Mouse (Mus musculus) heart, postnatal 14 days (tissue): ENCODE measurements around the gene Adcy1. TPM values are rescaled to one million over a fixed set of nuclear protein-coding genes. Genes with fewer than 3 reads are reported as not detected.

Source experiments
- DNase-seq, 2 experiments: peaks; one replicate each; pipeline ENCODE4 v3.0.0; 2021 to 2022
- intact Hi-C: fragments of 180-260 bp; cut with DNase I; formaldehyde crosslinking; loops from one replicate; pipeline ENCODE4 v1.15.1; 2025
- total RNA-seq, 2 experiments: library from RNA; stranded (reverse); gene quantifications; 2 replicates each; pipeline ENCODE4 v1.2.3; 2021

Adcy1 gene
- total RNA-seq, 2 experiments from 2014 or later = 1.0 to 1.7 TPM

GRCm38 (mm10) chr11:7067263-7067662 is 4.0 kb downstream of the Adcy1 start:
- no peak for DNase-seq
- intact Hi-C loops = no loop called here

- no peak for DNase-seq
- intact Hi-C loops = no loop called here
Observed at GRCm38 (mm10) chr11:7068479-7069235, 5.4 kb downstream of the Adcy1 start.

- intact Hi-C loops = no loop called here
- DNase-seq = no peak
Observed at GRCm38 (mm10) chr11:7069762-7070161, 6.5 kb downstream of the Adcy1 start.

DNA sequence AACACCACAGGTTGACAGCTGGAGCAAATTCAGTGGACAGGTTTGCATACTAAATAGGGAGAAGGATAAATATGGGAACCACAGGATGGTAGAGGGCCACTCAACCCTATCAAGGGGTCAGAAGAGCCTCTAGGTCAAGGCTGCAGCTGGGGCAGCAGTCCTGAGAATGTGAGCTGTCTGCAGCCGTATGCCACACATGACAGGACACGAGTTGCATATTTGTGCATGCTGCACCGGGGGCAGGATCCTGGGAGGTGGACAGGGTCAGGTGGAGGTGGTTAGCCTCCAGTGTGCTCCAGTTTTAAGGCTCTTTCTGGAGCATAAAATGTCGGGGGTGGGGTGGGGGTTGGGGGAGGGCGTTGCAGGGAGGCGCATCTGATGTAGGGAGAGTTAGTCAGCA is 8.3 kb downstream of the Adcy1 start:
- DNase-seq = no peak
- intact Hi-C loops = no loop called here

- no peak for DNase-seq
- intact Hi-C loops = no loop called here
Observed at GRCm38 (mm10) chr11:7073556-7073955, 10.3 kb downstream of the Adcy1 start.

GRCm38 (mm10) chr11:7076510-7076909 is 13.2 kb downstream of the Adcy1 start:
- intact Hi-C loops = no loop called here
- no peak for DNase-seq

GRCm38 (mm10) chr11:7081893-7082292 is 18.6 kb downstream of the Adcy1 start:
- intact Hi-C loops = no loop called here
- DNase-seq = no peak

DNA sequence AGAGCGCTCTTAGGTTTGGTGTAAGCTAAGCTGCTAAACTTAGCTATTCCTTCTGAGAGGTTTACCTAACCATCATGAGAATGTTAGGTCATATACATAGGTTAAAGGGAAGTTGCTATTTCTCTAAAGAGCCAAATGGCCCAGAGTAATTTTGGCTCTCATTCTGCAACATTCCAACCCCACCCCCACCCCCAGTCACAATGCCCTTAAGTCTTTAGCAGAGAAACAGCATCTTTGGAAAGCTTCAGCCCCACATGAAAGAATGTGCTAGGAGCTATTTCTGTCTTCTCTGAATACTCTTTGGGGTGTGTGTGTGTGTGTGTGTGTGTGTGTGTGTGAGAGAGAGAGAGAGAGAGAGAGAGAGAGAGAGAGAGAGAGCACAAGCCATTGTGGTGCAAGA is 20.6 kb downstream of the Adcy1 start:
- no peak for DNase-seq
- intact Hi-C loops = no loop called here

GRCm38 (mm10) chr11:7085184-7085583 is 21.9 kb downstream of the Adcy1 start:
- no peak for DNase-seq
- intact Hi-C loops = no loop called here

- DNase-seq = no peak
- intact Hi-C loops = no loop called here
Observed at GRCm38 (mm10) chr11:7091120-7091519, 27.8 kb downstream of the Adcy1 start.

GRCm38 (mm10) chr11:7094844-7095243 is 31.6 kb downstream of the Adcy1 start:
- no peak for DNase-seq
- intact Hi-C loops = no loop called here

DNA sequence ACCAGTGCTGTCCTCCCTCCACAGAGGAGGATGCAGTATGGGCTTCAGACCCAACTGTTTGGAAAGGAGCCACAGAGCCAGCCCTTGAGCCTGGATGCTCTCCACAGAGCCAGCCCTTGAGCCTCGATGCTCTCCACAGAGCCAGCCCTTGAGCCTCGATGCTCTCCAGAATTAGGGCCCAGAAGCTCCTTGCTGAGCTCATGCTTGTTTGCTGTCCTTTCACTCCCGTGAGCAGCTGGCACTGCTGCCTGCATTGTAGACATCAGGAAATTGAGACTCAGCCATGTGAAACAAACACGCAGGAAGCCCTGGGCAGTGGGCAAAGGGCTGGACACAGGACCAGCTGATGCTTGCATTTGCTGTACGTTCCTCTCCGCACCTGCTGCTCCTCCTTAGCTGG is 38.4 kb downstream of the Adcy1 start:
- no peak for DNase-seq
- intact Hi-C loops = no loop called here

GRCm38 (mm10) chr11:7102256-7103194 is 39.2 kb downstream of the Adcy1 start:
- intact Hi-C loops = no loop called here
- DNase-seq = no peak

GRCm38 (mm10) chr11:7105337-7105736 is 42.0 kb downstream of the Adcy1 start:
- no peak for DNase-seq
- intact Hi-C loops = no loop called here

DNA sequence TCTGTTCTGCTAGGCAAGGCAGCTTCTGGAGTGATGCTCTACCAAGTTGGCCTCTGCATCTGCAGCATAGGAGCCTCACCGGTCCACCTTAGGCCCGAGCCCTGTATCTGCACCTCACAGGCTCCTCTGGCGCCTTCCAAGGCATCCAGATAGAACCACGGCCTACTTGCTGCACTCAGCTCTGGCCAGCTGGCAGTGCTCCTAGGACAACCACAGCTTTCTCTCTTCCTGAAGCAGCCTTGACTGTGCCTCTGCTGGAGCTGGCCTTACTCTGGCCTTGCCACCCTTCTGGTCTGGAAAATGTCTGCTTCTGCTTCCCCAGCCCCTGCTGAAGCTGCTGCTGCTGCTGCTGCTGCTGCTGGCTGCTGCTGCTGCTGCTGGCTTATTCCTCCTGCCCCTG is 45.8 kb downstream of the Adcy1 start:
- peak in 1 of 2 experiments; percentile 6 for DNase-seq
- intact Hi-C loops = no loop called here

GRCm38 (mm10) chr11:7113046-7113445 is 49.8 kb downstream of the Adcy1 start:
- DNase-seq = no peak
- intact Hi-C loops = no loop called here

GRCm38 (mm10) chr11:7113687-7114086 is 50.4 kb downstream of the Adcy1 start:
- DNase-seq = peak; percentile 17 to 43
- intact Hi-C loops = no loop called here

DNA sequence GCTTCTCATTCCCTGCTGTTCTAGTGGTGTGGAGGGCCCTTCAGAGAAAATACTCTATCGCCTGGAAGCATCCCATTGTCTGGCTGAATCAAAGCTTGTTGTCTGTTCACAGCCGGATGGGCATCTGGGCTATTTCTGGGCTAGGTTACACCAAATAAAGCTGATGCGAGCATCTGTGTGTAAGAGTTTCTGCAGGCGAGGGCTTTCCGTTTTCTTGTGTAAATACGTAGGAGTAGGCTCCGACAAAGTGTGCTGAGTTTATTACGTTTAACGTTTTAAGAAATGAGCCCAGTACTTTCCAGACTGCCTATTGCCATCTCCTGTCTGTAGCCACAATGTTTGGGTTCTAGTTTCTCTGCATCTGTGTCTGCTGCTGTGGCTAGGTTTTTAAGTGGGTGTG is 51.0 kb downstream of the Adcy1 start:
- intact Hi-C loops = no loop called here
- DNase-seq = no peak

DNA sequence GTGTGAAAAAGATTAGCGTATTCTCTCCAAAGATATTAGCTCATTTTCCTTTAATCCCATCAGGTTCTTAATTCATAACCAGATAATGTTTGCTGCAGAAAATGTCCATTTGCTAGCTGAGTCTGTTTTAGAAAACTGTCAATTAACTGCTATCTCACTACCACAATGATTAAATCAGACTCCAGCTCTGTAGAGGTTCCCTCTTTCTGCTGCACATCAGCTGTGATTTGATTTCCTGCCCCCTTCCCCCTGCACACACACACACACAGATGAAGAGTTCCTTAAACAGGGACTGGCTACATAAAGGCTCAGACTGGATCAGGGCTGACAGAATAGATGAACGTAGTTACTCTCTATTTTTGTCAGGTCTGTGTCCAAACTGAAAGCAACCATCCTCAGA is 53.4 kb downstream of the Adcy1 start:
- intact Hi-C loops = no loop called here

DNA sequence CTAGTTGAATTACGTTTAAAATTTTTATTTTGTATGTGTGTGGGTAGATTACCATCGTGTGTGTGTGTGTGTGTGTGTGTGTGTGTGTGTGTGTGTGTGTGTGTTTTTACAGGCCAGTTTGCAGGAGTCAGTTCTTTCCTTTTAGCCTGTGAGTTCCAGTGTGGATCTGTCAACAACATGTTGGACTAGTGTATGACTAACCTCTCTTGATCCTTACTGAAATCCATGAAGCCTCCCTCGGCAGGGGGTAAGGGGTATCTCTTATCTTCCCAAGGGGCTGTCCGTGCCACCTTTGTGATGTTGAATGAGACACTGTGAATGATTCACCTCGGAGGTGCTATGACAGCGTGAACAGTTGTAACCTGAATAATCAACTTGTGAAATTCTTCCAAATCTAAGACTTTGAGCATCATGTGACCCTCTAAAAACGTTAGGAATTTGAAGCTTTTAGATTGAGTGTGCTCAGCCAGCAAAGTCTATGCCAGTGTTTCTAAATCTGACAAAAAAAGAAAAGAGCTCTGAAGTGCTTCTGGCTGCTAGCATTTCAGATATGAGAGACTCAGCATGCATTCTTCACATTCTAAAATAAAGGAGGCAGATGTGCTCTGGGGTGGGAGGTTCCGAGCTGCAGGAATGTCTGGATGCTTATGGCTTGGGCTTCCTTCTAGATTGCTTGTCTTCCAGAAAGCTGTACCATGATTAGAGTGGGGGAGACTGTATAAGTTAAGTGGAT is 66.2 kb downstream of the Adcy1 start:
- intact Hi-C loops = no loop called here
- no peak for DNase-seq

More for the DNA sequence above, 53.4 kb downstream of the Adcy1 start:
- DNase-seq = no peak
